Mouse (Mus musculus) lung, adult 2 months (tissue): ENCODE results near the gene Trip12.

Experiments
- CTCF ChIP-seq: fragments of 200-500 bp; IDR thresholded peaks from 2 replicates; pipeline ENCODE4 v1.5.1; 2011; ENCODE audit warnings: mild to moderate bottlenecking, low read length, control low read depth; ENCODE audit not compliant: insufficient read depth
- POLR2A ChIP-seq: fragments of 200-500 bp; IDR thresholded peaks from 2 replicates; pipeline ENCODE4 v1.6.1; 2011; ENCODE audit warnings: low read depth, mild to moderate bottlenecking, control low read depth, low read length, borderline replicate concordance; ENCODE audit errors: extremely low read depth

- TF ChIP-seq CTCF (no peak), POLR2A (no peak)
These were observed 7.4 kb upstream of the Trip12 start for GRCm38 (mm10) chr1:84847698-84848097.
